Mouse (Mus musculus) heart, postnatal 0 days (tissue): ENCODE data around the gene Fuk. TPM values are rescaled to one million over a fixed set of nuclear protein-coding genes. Genes with fewer than 3 reads are reported as not detected.
"Not testable (repeated sequence)": the region's sequence is repeated elsewhere in the genome, so short reads cannot be mapped to it uniquely, and the experiment has no call there.

Experiments
- ATAC-seq: fragments of 200-750 bp; cut with Nextera tagmentation; 2 replicates; pipeline ENCODE4 v1.8.0; 2017; ENCODE audit warnings: low read depth, moderate number of reproducible peaks, moderate library complexity; ENCODE audit not compliant: insufficient read depth
- DNase-seq: peaks from one replicate; pipeline ENCODE4 v3.0.0-alpha.2; 2016; ENCODE audit warnings: low spot score
- H3K27ac ChIP-seq: fragments of 300-500 bp; sonication (generic); 2 replicates; pipeline ENCODE4 v1.5.1; 2014; ENCODE audit warnings: low read depth, mild to moderate bottlenecking
- H3K27me3 ChIP-seq: fragments of 300-500 bp; sonication (generic); 2 replicates; pipeline ENCODE4 v1.6.1; 2014; ENCODE audit warnings: low read length, mixed read lengths; ENCODE audit not compliant: control insufficient read depth, insufficient read depth
- H3K36me3 ChIP-seq: fragments of 300-500 bp; sonication (generic); replicated peaks from 2 replicates; pipeline ENCODE4 v1.6.1; 2014; ENCODE audit warnings: low read length, mixed read lengths; ENCODE audit not compliant: control insufficient read depth, insufficient read depth
- H3K4me1 ChIP-seq: fragments of 300-500 bp; sonication (generic); 2 replicates; pipeline ENCODE4 v1.6.1; 2014; ENCODE audit warnings: antibody characterized with exemption; ENCODE audit not compliant: control insufficient read depth, insufficient read depth
- H3K4me2 ChIP-seq: fragments of 300-500 bp; sonication (generic); 2 replicates; pipeline ENCODE4 v1.6.1; 2014; ENCODE audit warnings: low read depth, mild to moderate bottlenecking, low read length, moderate library complexity
- H3K4me3 ChIP-seq: fragments of 300-500 bp; sonication (generic); 2 replicates; pipeline ENCODE4 v1.5.1; 2014; ENCODE audit warnings: low read depth, low read length
- H3K9ac ChIP-seq: fragments of 300-500 bp; sonication (generic); replicated peaks from 2 replicates; pipeline ENCODE4 v1.6.1; 2014; ENCODE audit warnings: low read depth, low read length, mixed read lengths
- H3K9me3 ChIP-seq: fragments of 300-500 bp; sonication (generic); replicated peaks from 2 replicates; pipeline ENCODE4 v1.6.1; 2016; ENCODE audit warnings: low read length; ENCODE audit not compliant: control insufficient read depth
- CTCF ChIP-seq: IDR thresholded peaks from 2 replicates; pipeline ENCODE4 v1.5.1; 2016; ENCODE audit warnings: antibody characterized with exemption, control low read depth, low read depth
- EP300 ChIP-seq: IDR thresholded peaks from 2 replicates; pipeline ENCODE4 v1.6.1; 2016; ENCODE audit warnings: antibody characterized with exemption, low read depth
- WGBS: fragments of 180-500 bp; shearing (Covaris S2); extraction: QIAGEN DNeasy Blood & Tissue Kit; methylation state at CpG from one replicate; pipeline ENCODE4 v1.1.7; 2014; 5-methylcytosine and 5-hydroxymethylcytosine counted together
- polyA plus RNA-seq: library from polyadenylated mRNA; unstranded; fragments of >200 nt; fragmentation: Nextera tagmentation; extraction: Ambion mirVana; gene quantifications from 2 replicates; pipeline ENCODE4 v1.2.1, GENCODE M21; 2015
- total RNA-seq: library from RNA; depleted of rRNA; stranded (reverse); fragments of >200 nt; gene quantifications from 2 replicates; pipeline ENCODE4 v1.2.3, GENCODE M21; 2014; ENCODE audit warnings: low replicate concordance

Gene Fuk
- total and polyA plus RNA-seq, 2 experiments from 2014 or later: 3.7 to 10.8 TPM

- ATAC-seq: no peak
- H3K4me1 ChIP-seq: peaks cover 17% of the 10 kb centered on the region
- TF ChIP-seq EP300: no peak
- no peak for TF ChIP-seq CTCF
- H3K9me3 ChIP-seq: no peaks in the 10 kb centered on the region
- H3K4me2 ChIP-seq: no peak overlapping the region
- H3K9ac ChIP-seq: no peak overlapping the region
- H3K36me3 ChIP-seq: no peaks in the 10 kb centered on the region
- H3K4me3 ChIP-seq: no peak overlapping the region
- no peak for DNase-seq
- H3K27me3 ChIP-seq: no peaks in the 10 kb centered on the region
- no peak overlapping the region for H3K27ac ChIP-seq
- WGBS: 86% methylated on average over 11 of the region's 11 CpGs
Observed at GRCm38 (mm10) chr8:110918027-110918426, 15.7 kb upstream of the Fuk start.

- Histone ChIP-seq H3K4me3 (no peak overlapping the region), H3K9me3 (no peaks in the 10 kb centered on the region), H3K27ac (no peak overlapping the region), H3K4me2 (no peak overlapping the region), H3K36me3 (no peaks in the 10 kb centered on the region), H3K4me1 (peaks cover 17% of the 10 kb centered on the region), H3K27me3 (no peaks in the 10 kb centered on the region), H3K9ac (no peak overlapping the region)
- 25% methylated on average over 2 of the region's 2 CpGs for WGBS
- TF ChIP-seq CTCF: no peak
- DNase-seq: no peak
- no peak for ATAC-seq
Observed at GRCm38 (mm10) chr8:110917415-110917814, 15.1 kb upstream of the Fuk start.

- no peak overlapping the region for H3K9ac ChIP-seq
- no peak for DNase-seq
- no peaks in the 10 kb centered on the region for H3K36me3 ChIP-seq
- no peaks in the 10 kb centered on the region for H3K27me3 ChIP-seq
- no peak overlapping the region for H3K4me3 ChIP-seq
- H3K27ac ChIP-seq: no peak overlapping the region
- ATAC-seq: no peak
- WGBS: 78% methylated on average over 15 of the region's 15 CpGs
- H3K4me2 ChIP-seq: no peak overlapping the region
- no peak for TF ChIP-seq CTCF
- TF ChIP-seq EP300: no peak
- H3K9me3 ChIP-seq: no peaks in the 10 kb centered on the region
- no peaks in the 10 kb centered on the region for H3K4me1 ChIP-seq
Observed at GRCm38 (mm10) chr8:110911576-110912570, 9.6 kb upstream of the Fuk start.

GRCm38 (mm10) chr8:110909850-110910249 lies 7.6 kb upstream of the Fuk start:
- ATAC-seq, H3K27me3 ChIP-seq, H3K27ac ChIP-seq, H3K9me3 ChIP-seq, DNase-seq, H3K9ac ChIP-seq, H3K36me3 ChIP-seq, H3K4me1 ChIP-seq, H3K4me3 ChIP-seq, H3K4me2 ChIP-seq: not testable (repeated sequence)

GRCm38 (mm10) chr8:110906682-110907081 lies 4.4 kb upstream of the Fuk start:
- H3K27me3 ChIP-seq: no peaks in the 10 kb centered on the region
- no peaks in the 10 kb centered on the region for H3K4me1 ChIP-seq
- H3K4me2 ChIP-seq: no peak overlapping the region
- ATAC-seq (no peak), DNase-seq (no peak)
- H3K27ac ChIP-seq: no peak overlapping the region
- no peak overlapping the region for H3K9ac ChIP-seq
- 72% methylated on average over 1 of the region's 1 CpGs for WGBS
- H3K36me3 ChIP-seq: no peaks in the 10 kb centered on the region
- TF ChIP-seq CTCF: no peak
- TF ChIP-seq EP300: no peak
- H3K4me3 ChIP-seq: no peak overlapping the region
- H3K9me3 ChIP-seq: no peaks in the 10 kb centered on the region

- ATAC-seq (no peak), DNase-seq (no peak)
- TF ChIP-seq EP300: no peak
- no peak for TF ChIP-seq CTCF
- no peak overlapping the region for H3K9ac ChIP-seq
- H3K4me1 ChIP-seq: no peaks in the 10 kb centered on the region
- no peak overlapping the region for H3K4me3 ChIP-seq
- no peaks in the 10 kb centered on the region for H3K36me3 ChIP-seq
- H3K27me3 ChIP-seq: no peaks in the 10 kb centered on the region
- no peak overlapping the region for H3K4me2 ChIP-seq
- no peak overlapping the region for H3K27ac ChIP-seq
- 79% methylated on average over 6 of the region's 6 CpGs for WGBS
- no peaks in the 10 kb centered on the region for H3K9me3 ChIP-seq
Observed at GRCm38 (mm10) chr8:110905404-110905803, 3.1 kb upstream of the Fuk start.
